Mouse (Mus musculus): ENCODE measurements at regions not wholly inside any gene's neighbourhood (a gene's known extent, or its start where the extent isn't known, plus 50 kb on each side); places are given as distances from the start of the nearest gene placed in this dataset.

DNA sequence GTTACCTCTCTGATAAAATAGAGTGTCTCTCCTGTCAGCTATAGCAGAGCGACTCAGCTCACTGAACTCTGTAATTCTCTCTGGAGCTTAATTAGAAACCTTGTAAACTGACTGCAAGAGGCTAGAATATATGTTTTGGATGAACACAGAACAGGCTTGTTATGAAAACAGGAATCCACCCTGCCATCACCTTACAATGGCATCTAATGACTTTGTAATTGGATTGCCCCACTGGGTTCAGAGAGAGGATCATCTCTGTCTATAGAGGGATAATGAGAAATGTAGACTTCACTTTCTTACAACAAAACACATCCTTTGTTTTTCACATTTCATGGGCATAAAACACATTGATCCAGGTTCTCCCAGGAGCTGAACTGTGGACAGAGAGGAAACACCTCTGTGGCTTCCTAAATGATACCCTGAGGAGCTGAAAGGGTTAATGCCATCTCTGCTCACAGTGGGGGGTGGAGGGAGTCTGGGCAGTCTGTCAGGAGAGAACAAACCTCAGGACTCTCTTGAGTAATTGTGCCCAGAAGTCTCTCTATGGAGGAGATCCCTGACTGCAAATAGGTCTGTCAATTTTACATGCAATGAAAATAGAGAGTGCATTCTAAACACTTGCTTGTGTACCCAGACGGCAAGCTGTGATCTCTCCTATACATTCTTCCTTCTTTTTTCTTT is 571.9 kb downstream of the Ttll7 start:
- TF ChIP-seq UBTF (IDR thresholded peaks at IDR 0.05; ENCODE audit: borderline replicate concordance, insufficient read depth, low read depth, low read length) = no peak
- TF ChIP-seq E2F4 (IDR thresholded peaks at IDR 0.05; ENCODE audit: borderline replicate concordance, low read depth, low read length) = no peak

All from MEL (cell line).